Mouse (Mus musculus) thymus, postnatal 4 days (tissue): ENCODE measurements around the gene Lrrc4c.

Source experiments
- DNase-seq: peaks from one replicate; pipeline ENCODE4 v3.0.0; 2021

The Lrrc4c gene

DNA sequence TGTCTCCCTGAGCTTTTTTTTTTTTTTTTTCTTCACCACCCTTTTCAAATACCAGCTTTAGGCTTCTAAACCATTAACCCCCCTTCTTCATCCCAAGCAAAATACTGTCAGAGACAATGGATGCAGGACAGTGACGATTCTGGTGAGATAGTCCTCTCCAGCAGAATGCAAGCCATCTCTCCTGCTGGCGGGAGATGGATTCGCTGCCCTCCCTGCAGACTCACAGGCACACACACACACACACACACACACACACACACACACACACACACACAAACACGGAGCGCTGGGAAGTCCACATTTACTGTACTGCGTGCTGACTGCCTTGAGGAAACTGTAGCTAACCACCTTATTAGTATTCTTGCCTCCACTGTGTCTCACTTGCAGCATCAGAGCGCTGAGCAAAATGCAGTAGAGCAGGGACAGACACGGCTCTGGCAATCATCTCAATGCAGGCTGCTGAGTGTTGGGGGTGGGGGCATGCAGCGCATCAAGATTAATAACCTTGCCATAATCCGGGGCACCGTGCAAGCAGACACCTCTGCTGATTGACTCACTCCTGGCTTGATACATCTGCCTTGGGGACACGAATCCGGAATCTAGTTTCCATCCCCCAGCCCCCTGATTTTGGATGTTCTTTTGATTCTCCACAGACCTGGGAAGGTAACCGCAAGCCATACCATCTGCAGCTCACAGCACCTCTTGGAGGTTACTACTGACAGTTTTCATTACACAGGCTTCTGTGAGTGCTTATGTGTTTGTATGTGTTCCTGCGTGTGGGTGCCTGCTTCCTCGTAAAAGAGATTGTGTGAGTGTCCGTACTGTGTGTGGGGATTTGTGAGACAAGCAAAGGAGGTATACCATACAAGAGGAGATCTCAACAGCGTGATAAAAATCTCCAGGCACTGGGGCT lies at the start of gene Lrrc4c:
Gene Lrrc4c, plus strand, starts transcription at position 783 of the 913 bp plus-strand sequence.
- no peak for DNase-seq

DNA sequence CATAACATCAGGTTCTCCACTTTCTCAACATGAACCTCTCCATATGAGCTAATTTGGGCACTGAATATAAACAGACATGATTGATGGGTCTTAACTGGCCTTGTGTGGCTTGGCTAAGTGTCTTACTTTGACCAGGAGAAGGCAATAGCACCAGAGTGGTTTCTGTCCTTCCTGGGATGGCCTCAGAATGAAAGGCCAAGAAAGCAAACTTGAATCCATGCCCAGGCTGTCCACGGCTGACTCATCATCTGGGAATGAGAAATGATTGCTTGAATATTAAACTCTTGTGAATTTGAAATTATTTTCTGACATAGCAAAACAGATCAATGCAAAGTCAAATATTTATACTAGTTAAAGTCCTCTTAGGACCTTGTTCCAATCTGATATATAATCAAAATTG lies 42.9 kb upstream of the Lrrc4c start:
- DNase-seq: no peak

DNA sequence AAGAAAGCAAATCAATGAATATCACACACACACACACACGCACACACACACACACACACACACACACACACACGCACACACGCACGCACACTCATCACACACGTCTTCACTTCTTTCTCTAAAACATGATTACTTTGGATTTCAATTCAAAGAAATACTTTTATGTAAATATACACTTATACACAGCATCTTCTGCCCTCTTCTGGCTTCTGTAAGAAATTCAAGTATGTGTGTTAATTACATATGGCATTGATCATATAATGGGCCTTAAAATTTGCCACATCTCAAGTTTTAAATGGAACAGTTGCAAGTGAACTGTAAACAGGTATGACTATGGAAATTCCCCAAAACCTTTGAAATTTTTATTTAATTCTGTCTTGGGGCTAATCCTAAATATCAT lies 35.0 kb upstream of the Lrrc4c start:
- DNase-seq: no peak

DNA sequence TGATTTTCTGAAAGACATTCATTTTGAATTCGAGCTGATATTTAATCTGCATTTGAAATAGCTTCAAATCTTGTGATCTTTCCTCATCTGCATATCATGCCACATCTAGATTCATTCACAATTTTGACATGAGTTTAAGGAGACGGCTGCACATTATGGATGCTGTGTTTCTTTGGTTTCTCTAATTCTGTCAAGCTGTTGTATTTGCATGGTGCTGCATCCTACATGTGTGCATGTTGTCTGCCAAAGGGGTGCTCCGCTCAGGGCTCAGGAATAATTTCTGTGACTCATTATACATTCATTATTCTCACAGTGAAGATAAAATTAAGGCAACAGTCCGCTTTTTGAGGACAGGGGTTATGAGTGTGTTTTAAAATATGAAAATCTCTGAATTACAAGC lies 30.5 kb upstream of the Lrrc4c start:
- DNase-seq: no peak

DNA sequence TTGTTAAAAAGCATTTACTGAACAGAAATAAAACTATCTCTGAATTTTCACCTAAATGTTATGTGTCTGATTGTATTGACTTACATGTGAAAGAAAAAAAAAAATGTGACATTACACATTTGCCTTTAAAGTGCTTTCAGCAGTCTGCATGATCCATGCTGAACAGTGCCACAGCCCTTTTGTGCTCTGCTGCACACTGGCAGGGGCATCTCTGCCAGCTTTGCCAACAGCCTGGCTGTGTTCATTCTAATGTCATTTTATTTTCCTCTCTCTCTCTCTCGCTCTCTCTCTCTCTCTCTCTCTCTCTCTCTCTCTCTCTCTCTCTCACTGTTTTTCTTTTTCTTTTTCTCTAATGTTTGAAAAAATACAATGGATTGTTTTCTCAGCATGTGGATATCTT lies 27.4 kb upstream of the Lrrc4c start:
- no peak for DNase-seq

DNA sequence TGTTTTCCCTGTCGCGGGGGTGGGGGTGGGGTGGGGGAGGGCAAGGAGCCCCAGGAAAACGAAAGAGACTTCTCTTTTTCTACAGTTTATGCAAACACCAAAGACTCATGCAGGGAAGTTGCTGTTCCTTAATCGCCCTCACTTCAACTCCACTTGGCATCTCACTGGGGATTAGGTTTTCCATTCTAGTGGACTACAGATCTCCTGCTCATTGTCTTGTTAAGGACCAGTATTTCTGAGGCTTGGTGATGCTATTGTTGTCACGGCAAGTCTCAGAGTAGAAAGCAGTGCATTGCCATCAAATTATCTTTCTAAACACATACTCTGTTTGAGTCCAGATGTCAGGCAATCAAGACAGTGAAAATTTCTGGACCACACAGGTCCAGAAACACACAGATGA lies 2.9 kb upstream of the Lrrc4c start:
- DNase-seq: no peak

DNA sequence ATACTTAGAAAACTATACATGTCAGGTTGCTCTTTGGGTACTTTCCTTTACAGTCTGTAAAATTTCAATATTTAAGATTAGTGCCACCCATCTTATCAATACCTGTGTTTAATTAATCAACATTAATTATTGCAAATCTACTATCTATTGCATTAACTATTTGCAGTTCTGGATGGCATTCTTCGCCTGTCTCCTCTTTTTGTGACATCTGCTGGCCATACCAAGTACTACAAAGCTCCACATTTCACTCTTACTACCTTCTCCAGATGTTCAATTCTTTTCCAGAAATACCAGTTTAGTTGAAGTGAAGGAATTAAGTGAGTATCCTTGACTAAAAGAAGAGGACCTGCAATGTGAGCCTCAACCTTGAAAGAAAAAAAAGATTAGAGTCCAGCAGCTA lies 1.4 kb upstream of the Lrrc4c start:
- no peak for DNase-seq

DNA sequence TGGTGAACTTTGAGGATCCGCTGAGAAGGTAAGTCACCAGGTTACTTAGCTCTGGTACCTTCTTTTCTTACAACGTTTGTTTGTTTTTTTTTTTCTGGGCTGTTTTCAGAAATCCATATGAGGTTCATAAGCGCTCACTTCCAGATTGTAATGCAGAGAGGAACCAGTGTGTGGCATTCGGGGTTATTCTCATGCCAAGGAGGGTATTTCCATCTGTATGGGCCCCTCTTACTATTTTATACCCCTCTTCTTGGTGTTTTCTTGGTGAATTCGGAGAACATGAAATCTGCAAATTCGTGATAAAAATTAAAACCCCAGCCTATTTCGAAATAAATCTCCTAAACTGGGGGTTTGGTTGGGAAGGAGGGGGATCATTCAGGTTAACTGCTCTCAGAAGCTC lies 587 bp downstream of the Lrrc4c start:
- no peak for DNase-seq

DNA sequence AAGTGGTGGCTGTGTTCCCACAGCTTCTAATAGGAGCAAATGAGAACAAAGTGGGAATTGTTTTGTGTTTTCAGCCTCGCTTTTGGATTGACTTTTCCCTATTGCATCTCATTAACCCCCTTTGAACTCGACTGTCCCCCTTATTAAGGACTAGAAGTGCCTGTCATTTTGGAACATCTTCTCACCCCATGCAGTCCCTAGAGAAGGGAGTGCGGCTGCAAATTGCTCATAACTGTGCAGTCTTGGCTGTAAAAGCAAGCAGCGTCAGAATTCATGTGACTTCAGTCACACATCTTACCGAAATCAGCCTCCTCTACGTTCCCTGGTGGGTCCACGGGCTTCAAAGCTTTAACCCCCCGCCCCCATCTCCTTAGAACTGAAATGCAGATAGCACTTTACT lies 1.2 kb downstream of the Lrrc4c start:
- no peak for DNase-seq

DNA sequence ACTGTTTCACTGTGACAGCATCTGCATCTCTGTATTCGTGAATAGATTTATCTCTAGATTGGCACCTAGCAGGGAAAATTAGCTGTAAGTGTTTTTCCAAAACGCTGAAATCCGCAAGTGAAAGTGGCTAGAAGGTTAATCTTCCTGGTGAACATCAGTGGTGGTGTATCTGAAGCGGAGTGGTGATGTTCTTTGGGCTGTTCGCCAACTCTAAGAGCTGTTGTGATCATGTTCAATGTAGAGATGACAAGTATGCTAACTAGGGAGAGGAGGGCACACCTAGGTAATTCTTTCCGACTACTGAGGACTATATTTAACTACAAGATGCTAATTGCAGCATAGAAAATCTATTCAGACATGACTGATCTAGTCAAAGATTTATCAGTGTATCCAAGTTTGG lies 1.7 kb downstream of the Lrrc4c start:
- no peak for DNase-seq

DNA sequence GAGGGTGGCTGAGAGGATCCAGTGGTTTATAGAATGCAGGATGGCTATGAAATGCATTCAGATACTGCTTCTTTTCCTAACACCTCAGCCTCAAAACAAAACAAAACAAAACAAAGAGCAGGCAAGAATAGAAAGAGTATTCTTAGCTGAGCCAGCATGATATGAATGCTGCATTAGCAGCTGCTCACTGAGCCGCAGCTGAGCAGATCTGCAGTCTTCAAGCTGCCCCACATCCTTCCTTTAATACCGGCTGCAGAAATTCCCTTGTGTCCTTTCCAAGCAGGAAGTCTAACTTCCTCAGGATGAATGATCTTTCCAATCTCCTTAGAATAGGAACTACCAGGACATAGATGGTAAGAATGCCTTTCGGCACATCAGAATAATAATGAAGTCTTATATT lies 16.7 kb downstream of the Lrrc4c start:
- no peak for DNase-seq

DNA sequence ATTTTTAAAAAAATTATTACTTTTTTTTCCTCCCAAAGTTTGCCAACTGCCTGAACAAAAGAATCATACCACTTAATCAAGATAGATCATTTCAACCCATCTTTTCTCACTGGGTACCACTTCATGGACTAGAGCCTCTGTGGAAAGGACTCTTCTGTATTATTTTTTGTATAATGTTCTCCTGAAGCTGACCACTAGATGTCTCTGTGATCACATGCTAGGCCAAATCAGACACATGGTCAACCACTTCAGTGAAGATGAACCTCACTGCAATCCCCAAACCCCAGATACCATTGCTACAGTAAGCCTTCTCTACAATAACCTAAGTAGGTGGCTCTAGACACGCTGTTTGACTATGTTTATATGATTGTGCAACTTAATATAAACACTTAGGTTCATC lies 19.4 kb downstream of the Lrrc4c start:
- DNase-seq: no peak

DNA sequence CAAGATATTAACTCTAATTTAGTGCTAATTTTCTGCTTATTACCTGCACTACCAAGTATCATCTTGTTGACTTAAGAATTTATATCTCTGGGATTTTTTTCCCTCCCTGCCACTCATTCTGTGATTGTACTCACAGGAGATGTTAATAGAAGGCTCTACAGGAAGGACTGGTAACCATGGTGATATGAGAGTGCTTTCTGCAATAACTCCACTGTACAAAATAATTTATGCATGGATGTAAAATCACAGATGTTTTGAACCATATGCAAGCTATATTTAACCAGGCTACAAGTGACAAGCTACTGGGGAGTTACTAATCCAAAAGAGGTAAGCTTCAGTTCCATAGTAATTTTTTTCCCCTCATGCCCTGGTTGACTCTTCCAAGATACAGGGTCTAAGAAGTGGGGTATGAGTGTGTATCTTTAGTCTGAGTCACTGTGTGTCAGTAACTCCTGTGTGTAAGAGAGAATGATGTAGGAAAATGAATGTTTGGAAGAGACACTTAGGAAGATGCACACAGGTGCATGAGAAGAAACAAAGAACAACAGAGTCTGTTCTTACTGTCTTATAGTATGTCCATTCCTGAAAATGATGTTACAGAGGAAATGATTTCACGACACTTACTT lies 83.3 kb downstream of the Lrrc4c start:
- no peak for DNase-seq

DNA sequence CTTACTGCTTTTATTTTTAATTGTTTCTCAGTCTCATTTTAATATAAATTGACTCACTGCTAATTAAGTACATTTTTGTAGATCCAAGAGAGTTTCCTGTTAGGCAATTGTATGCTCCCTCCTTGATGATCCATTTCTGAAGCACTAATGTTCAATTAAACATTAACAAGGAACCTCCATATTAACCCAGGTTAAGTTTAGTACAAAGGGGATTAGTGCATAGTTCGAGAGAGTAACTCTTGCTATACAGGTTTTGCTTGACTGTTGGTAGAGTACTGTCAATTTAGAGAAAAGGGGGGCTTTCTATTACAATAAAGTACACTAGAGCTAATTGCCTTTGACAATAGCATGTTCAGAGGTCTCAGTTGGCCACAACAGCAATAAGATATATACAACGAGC lies 84.5 kb downstream of the Lrrc4c start:
- DNase-seq: no peak

DNA sequence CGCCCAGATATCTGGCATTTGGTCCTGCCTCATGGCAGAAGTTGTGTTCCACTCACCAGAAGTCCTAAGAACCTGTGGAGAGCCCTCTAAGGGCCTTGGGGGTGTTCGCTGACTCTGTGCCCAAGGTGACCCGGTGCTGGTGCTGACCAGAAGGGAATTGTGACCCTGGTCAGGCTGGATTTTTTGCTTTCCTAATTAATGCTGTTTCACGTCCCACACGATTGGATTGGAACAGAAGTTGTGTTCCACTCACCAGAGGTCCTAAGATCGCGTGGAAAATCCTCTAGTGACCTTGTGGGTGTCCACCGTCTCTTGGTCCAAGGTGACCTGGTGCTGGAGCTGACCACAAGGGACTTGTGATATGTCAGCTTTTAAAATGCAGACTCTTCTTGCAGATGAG lies 88.9 kb downstream of the Lrrc4c start:
- no peak for DNase-seq

DNA sequence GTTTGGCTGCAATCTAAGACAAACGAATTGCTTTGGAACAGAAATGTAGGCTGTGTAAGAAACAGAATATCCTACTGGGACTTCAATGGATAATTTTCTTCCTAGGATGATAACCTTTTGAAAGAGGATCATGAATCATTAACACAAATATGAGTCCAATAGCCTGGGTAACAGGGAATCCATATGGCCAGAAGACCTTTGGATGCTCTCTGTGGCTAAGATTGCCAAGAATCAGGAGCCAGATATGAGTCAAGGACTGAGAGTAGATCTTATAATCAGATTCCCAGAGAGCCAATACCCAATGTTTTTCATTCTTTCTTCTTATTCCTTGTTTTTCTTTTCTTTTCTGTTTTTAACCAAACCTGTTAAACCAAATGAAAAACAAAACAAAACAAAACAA lies 93.2 kb downstream of the Lrrc4c start:
- no peak for DNase-seq

DNA sequence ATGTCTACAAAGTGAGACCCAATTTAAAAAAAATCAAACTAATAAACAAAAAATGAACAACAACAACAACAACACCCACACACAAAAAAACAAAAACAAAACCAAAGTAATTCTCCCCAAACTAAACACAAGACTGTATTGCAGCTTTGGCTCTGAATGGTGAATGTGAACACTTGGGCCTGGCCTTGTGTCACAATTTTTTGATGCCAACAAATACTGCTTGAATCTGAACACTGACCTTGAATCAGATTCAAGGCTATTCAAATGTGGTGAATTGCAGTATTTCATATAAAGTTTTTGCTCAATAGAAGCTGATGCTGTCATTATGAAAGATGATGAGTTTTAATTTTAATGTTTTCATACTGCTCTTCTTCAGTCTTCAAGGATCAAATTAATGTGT lies 143.6 kb downstream of the Lrrc4c start:
- no peak for DNase-seq

DNA sequence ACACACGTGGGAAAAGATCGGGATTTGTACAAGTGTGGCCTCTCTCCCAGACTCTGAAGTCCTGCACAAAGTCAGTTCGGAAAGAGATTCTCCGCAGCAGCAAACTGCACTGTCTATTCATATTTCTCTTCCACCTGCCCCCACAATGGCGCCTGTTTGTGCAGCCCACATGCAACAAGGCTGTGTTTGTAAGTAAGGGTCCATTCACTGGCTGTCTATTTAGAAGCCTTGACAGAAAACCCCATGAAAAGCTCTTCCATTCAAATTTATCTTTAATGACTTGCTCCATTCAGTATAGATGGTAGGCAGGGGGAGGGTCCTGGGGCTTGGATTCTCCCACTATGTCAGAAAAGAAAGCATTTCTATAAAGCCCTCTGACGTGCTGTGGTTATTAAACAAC lies 157.7 kb downstream of the Lrrc4c start:
- DNase-seq: no peak

DNA sequence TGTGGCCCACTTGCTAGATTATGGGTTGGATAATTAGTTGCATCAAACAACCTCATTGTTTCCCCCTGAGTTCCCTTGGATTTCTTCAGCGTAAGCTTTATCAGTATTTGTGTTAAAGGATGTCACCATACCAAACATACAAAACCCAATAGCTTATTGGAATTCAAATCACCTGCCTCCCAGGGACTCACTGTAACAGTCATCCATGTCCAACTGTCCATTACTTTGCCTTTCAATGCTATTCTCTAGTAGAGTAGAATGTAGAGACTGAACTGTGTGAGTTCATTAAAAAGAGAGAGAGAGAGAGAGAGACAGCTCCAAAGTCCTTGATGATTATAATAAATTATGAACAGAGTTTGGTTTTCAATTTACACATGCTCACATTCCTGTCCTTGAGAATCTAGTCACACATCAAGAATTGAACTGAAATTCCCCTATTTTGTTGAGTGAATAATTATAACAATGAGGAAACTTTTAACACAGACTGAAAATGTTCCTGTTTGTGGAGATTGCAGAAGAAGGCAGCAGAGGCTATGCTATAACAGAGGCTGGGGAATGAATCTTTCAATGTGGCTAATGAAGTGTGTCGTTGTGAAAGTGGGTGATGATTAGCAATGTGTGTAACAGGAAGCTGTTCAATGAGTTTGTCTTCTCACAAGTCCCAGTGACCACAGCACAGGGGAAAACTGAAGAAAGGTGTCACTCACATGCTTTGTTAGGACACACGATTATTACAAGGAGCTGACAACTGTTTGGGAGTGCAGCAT lies 181.3 kb downstream of the Lrrc4c start:
- no peak for DNase-seq

DNA sequence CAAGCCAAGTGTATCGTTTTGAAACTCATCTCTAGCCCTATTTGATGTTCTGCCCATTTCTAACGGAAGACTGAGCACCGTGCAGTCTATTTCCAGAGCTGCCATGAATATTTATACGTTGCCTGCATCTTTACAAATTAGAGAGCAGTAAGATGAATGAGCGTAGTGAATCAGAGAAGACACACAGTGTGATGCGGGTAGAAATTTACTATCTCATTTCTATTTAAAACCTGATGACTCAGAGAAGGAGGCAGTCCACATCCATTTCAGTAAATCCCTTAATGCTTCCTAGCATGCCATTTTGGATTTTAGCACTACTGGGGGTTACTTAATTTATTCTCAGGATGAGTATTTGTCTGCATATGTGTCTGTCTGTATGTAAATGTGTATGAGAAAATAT lies 186.2 kb downstream of the Lrrc4c start:
- DNase-seq: no peak

DNA sequence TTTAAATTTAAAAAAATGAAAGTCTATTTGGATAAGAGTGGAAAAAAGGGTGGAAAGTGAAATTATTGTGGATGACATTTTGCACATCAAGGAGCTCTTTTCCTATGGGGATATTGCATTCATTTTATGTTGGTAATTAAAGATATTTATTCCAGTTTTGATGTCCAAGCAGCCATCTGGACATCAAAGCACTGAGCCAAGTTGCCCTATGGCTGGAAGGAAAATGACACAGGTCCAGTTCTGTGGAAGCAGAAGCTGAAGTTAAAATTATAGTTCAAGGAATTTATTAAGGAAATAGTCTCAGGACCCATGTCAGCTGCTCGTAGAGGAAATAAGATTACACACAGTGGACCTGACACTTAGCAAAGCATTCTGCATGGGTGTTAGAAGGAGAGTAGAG lies 187.7 kb downstream of the Lrrc4c start:
- DNase-seq: no peak

DNA sequence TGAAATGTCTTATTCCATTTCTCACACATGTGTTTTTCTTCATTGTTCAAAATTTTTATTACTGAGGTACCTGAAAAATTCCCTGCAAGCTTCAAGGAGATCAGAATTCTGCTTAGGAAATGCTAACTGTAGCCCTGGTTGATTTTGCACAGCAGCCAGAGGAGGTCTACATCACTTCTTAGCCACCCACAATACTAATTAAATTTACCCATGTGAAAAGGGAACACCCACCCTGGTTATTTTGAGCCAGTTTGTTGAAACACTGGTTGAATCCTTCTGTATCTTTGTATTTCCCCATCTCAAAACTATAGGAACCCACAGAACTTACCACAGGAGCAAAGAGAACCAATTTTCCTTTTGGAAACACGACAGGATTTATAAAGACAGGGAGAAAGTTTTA lies 191.0 kb downstream of the Lrrc4c start:
- no peak for DNase-seq

DNA sequence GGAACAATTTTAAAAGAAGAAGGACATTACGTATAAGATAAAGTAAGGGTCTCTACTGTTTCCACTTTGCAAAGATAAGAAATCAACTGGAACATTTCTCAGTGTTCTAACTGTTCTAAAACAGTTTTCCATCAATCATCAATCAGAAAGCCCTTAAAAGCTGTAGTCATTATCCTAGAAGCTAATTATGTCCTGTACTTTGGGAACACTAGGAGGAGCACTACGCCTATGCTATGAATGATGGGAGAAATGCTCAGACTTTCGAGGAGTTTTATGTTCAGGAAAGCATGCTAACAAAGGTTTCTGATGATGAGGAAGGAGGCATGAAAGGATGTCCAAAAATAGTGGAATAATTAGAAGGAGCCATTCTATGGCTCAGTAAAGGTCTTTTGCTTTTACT lies 219.5 kb downstream of the Lrrc4c start:
- no peak for DNase-seq

DNA sequence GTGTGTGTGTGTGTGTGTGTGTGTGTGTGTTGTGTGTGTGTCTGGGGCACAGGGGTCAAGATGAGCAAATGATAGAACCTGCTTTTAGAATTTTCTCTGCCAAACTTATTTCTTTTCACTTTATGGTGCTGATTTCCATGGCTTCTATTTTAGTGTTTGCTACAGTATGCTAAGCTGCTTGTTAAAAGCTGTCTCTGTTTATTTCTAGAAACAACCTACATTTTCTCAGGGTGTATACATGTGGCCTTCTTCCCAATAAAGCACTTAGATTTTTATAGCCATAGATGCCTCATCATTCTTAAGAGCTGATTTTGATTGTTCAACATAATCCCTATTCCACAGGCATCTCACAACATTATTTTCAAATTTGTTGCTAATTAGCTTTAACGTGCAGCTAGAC lies 229.2 kb downstream of the Lrrc4c start:
- no peak for DNase-seq
